Mouse (Mus musculus): ENCODE data around the gene Hspa12b. TPM values are rescaled to one million over a fixed set of nuclear protein-coding genes. Genes with fewer than 3 reads are reported as not detected.

The Hspa12b gene
- polyA plus RNA-seq, 1 experiment from 2014 or later: 10.0 TPM

DNA sequence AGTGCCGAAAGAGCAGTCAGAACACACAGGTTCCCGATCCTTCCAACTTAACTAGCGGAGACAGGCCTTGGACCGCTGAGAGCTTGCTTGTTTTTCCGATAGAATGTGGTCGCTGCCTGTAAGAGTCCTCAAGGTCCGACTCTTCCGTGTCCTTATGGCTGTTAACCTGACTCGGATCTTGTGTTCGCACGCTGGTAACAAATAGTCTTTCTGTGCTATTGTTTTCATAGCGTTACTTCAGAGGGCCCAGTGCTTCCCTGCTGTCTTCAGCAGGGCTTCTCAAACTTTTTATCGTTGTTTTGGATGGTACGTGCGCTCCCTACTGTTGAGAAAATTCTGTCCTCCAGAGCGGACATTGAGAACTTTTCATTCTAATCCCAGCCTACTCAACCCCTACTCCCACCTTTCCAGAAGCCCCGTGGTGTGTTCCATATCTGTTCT lies 33.6 kb downstream of the Hspa12b start:
- Histone ChIP-seq H3K9me3 (ENCODE audit: low read depth, low read length) (no peaks in the 10 kb centered on the region), H3K4me2 (peak overlapping the region; percentile 99), H3K4me1 (ENCODE audit: insufficient read depth) (0 out of 2 replicates have a peak, but pooled peaks cover 3% of the 10 kb centered on the region), H3K27me3 (ENCODE audit: insufficient read depth, low read length) (no peaks in the 10 kb centered on the region), H3K27ac (ENCODE audit: low read depth) (peak overlapping the region; percentile 92), H3K4me3 (ENCODE audit: low read depth, low read length) (peak overlapping the region; percentile 75), H3K36me3 (ENCODE audit: insufficient read depth) (no peaks in the 10 kb centered on the region), H3K9ac (peak overlapping the region; percentile 80)
- under 1% methylated on average over 17 of the region's 17 CpGs for WGBS
- ATAC-seq (ENCODE audit: insufficient read depth) (peak; percentile 8), DNase-seq (peak; percentile 85)
- peak; percentile 35; the same call in 1 of the 2 replicates for TF ChIP-seq CTCF (IDR thresholded peaks at IDR 0.05; ENCODE audit: low read depth)

DNA sequence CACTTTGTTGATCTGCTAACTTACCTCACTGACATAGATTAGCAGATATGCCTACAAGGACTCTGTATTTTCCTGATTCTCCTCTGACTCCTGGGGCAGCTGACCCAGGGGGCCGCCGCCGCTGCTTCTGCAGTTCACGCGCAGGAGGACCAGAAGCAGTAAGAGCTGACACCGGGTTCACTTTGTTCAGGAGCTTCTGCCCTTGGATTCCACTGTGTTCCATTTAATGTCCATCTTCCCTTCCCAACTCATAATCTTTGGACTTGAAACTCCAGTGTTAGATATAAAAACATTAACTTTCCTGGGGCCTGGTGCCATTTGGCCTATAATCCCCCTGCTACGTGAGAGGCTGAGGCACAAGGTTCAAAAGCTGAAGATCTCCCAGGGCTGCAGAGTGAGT lies 36.8 kb downstream of the Hspa12b start:
- Histone ChIP-seq H3K9me3 (ENCODE audit: low read depth, low read length) (no peaks in the 10 kb centered on the region), H3K36me3 (ENCODE audit: insufficient read depth) (no peaks in the 10 kb centered on the region), H3K4me2 (no peak overlapping the region), H3K27me3 (ENCODE audit: insufficient read depth, low read length) (no peaks in the 10 kb centered on the region), H3K4me1 (ENCODE audit: insufficient read depth) (0 out of 2 replicates have a peak, but pooled peaks cover under 1% of the 10 kb centered on the region), H3K27ac (ENCODE audit: low read depth) (no peak overlapping the region), H3K9ac (no peak overlapping the region), H3K4me3 (ENCODE audit: low read depth, low read length) (no peak overlapping the region)
- no peak for TF ChIP-seq CTCF (IDR thresholded peaks at IDR 0.05; ENCODE audit: low read depth)
- ATAC-seq (ENCODE audit: insufficient read depth) (no peak), DNase-seq (no peak)
- WGBS: 65% methylated on average over 7 of the region's 7 CpGs

DNA sequence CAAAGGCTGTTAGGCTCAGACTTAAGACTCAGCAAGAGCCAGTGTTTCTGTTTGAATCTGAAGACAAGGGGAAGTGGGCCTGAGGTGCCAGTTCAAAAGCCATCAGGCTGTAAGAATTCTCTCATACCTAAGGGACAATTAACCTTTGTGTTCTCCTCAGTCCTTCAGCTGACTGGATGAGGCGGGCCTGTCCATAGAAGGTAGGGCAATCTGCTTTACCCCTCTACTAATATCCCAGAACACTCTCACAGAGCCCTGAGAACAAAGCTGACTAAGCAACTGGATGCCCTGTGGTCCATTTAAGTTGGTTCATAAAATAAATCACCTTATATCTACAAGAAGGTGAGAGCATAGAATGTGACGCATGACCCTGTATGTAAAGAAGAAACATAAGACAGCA lies 39.1 kb downstream of the Hspa12b start:
- WGBS: 85% methylated on average over 2 of the region's 2 CpGs
- H3K4me3 ChIP-seq (ENCODE audit: low read depth, low read length): no peak overlapping the region

DNA sequence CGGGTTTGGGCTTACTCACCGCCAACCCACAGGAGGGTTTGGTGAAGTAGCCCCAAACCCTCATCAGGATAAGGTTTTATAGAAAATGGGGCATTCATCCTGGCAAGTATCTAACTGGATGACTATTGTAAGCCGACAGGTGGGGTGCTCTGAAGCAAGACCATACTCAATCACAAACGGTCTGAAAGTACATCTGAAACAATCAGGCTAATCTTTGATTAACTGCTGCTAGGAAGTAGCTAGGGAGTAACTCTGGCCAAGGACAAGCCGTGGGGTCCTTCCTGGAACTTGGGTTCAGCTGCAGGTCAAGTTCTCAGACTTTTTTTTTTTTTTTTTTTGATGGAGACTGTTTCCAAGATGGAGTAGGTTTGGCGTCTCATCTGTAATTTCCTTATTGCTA lies 40.9 kb downstream of the Hspa12b start:
- no peaks in the 10 kb centered on the region for H3K4me1 ChIP-seq (ENCODE audit: insufficient read depth)
- H3K9ac ChIP-seq: no peak overlapping the region
- peaks cover 28% of the 10 kb centered on the region for H3K27me3 ChIP-seq (ENCODE audit: insufficient read depth, low read length)
- no peaks in the 10 kb centered on the region for H3K36me3 ChIP-seq (ENCODE audit: insufficient read depth)
- H3K4me3 ChIP-seq (ENCODE audit: low read depth, low read length): no peak overlapping the region
- ATAC-seq (ENCODE audit: insufficient read depth): no peak
- H3K4me2 ChIP-seq: no peak overlapping the region
- no peak for TF ChIP-seq CTCF (IDR thresholded peaks at IDR 0.05; ENCODE audit: low read depth)
- no peak for DNase-seq
- H3K27ac ChIP-seq (ENCODE audit: low read depth): no peak overlapping the region
- 73% methylated on average over 6 of the region's 6 CpGs for WGBS
- H3K9me3 ChIP-seq (ENCODE audit: low read depth, low read length): no peaks in the 10 kb centered on the region

More for the DNA sequence above, 39.1 kb downstream of the Hspa12b start:
- no peaks in the 10 kb centered on the region for H3K36me3 ChIP-seq (ENCODE audit: insufficient read depth)
- peaks cover 10% of the 10 kb centered on the region for H3K27me3 ChIP-seq (ENCODE audit: insufficient read depth, low read length)
- no peak overlapping the region for H3K9ac ChIP-seq
- no peak overlapping the region for H3K27ac ChIP-seq (ENCODE audit: low read depth)
- no peak for DNase-seq
- no peaks in the 10 kb centered on the region for H3K9me3 ChIP-seq (ENCODE audit: low read depth, low read length)
- no peak overlapping the region for H3K4me2 ChIP-seq
- H3K4me1 ChIP-seq (ENCODE audit: insufficient read depth): no peaks in the 10 kb centered on the region
- TF ChIP-seq CTCF (IDR thresholded peaks at IDR 0.05; ENCODE audit: low read depth): no peak
- no peak for ATAC-seq (ENCODE audit: insufficient read depth)

DNA sequence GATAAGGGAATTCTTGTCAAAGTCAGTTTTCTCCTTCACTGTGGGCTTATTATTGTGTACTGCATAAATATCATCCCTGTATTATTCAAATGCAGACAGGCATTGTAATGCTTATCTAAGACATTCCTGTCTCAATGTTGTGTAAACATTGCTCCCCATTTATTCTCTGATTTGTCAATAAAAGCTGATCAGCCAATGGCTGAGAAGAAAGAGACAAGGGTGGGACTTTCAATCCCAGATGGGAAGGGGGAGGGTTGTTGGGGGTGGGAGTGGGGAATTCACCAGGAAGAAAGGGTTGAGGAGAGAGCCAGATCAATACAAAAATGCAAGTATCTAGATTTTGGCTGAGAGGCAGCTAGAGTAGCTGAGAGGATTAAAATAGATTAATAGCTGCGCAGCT lies 41.8 kb downstream of the Hspa12b start:
- ATAC-seq (ENCODE audit: insufficient read depth): 0 out of 2 replicates have a peak, but pooled peaks have one; percentile 19
- Histone ChIP-seq H3K4me3 (ENCODE audit: low read depth, low read length) (no peak overlapping the region), H3K9ac (no peak overlapping the region), H3K27me3 (ENCODE audit: insufficient read depth, low read length) (peaks cover 30% of the 10 kb centered on the region), H3K4me2 (no peak overlapping the region), H3K9me3 (ENCODE audit: low read depth, low read length) (no peaks in the 10 kb centered on the region), H3K4me1 (ENCODE audit: insufficient read depth) (no peaks in the 10 kb centered on the region), H3K27ac (ENCODE audit: low read depth) (no peak overlapping the region), H3K36me3 (ENCODE audit: insufficient read depth) (no peaks in the 10 kb centered on the region)
- WGBS: 60% methylated on average over 1 of the region's 1 CpGs
- TF ChIP-seq CTCF (IDR thresholded peaks at IDR 0.05; ENCODE audit: low read depth): no peak
- DNase-seq: no peak

DNA sequence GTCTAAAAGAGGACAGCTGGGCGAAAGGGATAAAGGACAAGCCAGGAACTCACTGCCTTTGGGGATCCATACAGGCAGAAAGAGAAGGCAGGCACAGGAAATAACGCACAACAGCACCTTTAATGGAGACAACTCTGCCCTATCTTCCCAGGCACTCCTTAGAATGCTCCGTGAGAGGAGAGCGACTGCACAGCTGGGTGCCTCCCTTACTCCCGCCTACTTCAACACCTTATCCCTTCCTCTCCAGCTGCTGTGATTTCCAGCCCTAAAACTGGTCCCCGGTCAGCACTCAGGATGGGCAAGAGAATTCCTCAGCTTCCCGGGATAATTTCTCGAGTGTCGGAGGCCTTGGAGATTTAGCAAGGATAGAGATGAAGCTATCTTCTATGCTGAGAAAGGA lies 43.9 kb downstream of the Hspa12b start:
- Histone ChIP-seq H3K4me1 (ENCODE audit: insufficient read depth) (no peaks in the 10 kb centered on the region; the same call in 1 of the 2 replicates), H3K27ac (ENCODE audit: low read depth) (no peak overlapping the region), H3K4me3 (ENCODE audit: low read depth, low read length) (0 out of 2 replicates have a peak overlapping the region, but pooled peaks have one; percentile 20), H3K4me2 (peak overlapping the region; percentile 50; the same call in 1 of the 2 replicates), H3K27me3 (ENCODE audit: insufficient read depth, low read length) (peaks cover 30% of the 10 kb centered on the region), H3K9me3 (ENCODE audit: low read depth, low read length) (no peaks in the 10 kb centered on the region), H3K36me3 (ENCODE audit: insufficient read depth) (0 out of 2 replicates have a peak, but pooled peaks cover 1% of the 10 kb centered on the region), H3K9ac (no peak overlapping the region)
- ATAC-seq (ENCODE audit: insufficient read depth) (no peak), DNase-seq (no peak)
- 19% methylated on average over 9 of the region's 9 CpGs for WGBS
- TF ChIP-seq CTCF (IDR thresholded peaks at IDR 0.05; ENCODE audit: low read depth): no peak

DNA sequence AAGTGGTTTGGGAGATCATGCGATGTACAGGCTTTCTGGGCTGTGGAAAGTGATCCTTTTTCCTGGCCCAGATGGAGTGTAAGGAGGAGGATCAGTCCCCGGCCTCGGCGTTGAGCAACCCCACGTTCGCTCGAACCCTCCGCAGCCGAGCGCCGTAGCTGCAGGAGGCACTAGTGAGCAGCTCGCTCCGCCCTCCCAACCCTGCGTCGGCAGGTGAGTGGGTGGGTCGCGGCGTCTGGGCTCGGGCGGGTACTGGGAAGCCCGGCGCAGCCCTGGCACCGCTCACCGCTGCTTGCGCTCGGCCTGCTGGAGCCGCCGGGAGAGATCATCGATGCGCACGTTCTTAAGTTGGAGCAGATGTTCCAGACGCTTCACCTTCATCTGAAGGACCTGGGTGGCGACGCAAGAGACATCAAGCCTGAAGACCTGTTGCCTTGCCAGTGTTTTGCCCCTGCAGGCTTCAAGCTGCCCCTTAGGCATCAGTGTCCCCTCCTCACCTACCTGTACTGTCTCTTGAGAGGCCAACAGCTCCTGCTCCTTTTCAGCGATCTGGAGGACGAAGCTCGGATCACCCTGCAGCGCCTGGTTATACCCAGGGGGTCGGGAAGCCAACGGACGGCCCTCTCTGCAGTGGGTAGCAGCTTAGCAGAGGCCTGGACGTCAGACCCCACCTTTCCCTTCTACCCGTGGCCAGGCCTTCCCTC lies 44.5 kb downstream of the Hspa12b start:
- no peak overlapping the region; the same call in 1 of the 2 replicates for H3K9ac ChIP-seq
- WGBS: 9% methylated on average over 43 of the region's 43 CpGs
- peak; percentile 37; the same call in 1 of the 2 replicates for TF ChIP-seq CTCF (IDR thresholded peaks at IDR 0.05; ENCODE audit: low read depth)
- ATAC-seq (ENCODE audit: insufficient read depth): no peak
- H3K27me3 ChIP-seq (ENCODE audit: insufficient read depth, low read length): peaks cover 30% of the 10 kb centered on the region
- H3K4me3 ChIP-seq (ENCODE audit: low read depth, low read length): peak overlapping the region; percentile 20
- H3K4me2 ChIP-seq: peak overlapping the region; percentile 50
- peaks cover 6% of the 10 kb centered on the region; the same call in 1 of the 2 replicates for H3K36me3 ChIP-seq (ENCODE audit: insufficient read depth)
- H3K9me3 ChIP-seq (ENCODE audit: low read depth, low read length): no peaks in the 10 kb centered on the region
- peak; percentile 40 for DNase-seq
- H3K27ac ChIP-seq (ENCODE audit: low read depth): no peak overlapping the region
- H3K4me1 ChIP-seq (ENCODE audit: insufficient read depth): peaks cover 1% of the 10 kb centered on the region
